Mouse (Mus musculus): Measurements from ENCODE around the gene Olfr875. TPM values are rescaled to one million over a fixed set of nuclear protein-coding genes. Genes with fewer than 3 reads are reported as not detected.

The Olfr875 gene
- polyA plus RNA-seq, 1 experiment = not detected

- DNase-seq (ENCODE audit: low read depth) = no peak
- no peak for TF ChIP-seq POLR2A (IDR thresholded peaks at IDR 0.05; ENCODE audit: borderline replicate concordance, extremely low read depth, insufficient read depth, insufficient read length, poor library complexity, severe bottlenecking)
- no peak for TF ChIP-seq CTCF (IDR thresholded peaks at IDR 0.05; ENCODE audit: borderline replicate concordance, extremely low read depth, insufficient read depth, insufficient read length)
These were observed 14.8 kb downstream of the Olfr875 start for GRCm38 (mm10) chr9:37786411-37786810.

DNA sequence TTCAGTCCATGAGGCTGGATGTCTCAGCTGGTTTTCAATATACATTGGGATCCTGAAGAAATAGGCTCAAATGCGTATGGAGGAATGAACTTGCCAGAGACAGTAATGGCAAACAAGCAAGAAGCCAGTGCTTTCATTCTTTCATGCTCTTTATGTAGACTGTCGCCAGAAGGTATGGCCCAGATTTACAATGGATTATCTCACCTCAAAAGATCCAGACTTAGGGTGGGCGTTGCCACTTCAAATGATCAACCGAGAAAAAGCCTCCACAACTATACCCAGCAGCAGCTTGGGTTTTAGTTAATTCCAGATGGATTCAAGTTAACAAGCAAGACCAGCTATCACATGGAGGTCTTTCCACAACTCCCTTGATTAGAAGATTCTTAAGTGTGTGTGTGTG, 30.4 kb downstream of the Olfr875 start:
- DNase-seq (ENCODE audit: low read depth) = no peak
- TF ChIP-seq CTCF (IDR thresholded peaks at IDR 0.05; ENCODE audit: borderline replicate concordance, extremely low read depth, insufficient read depth, insufficient read length) = no peak
- TF ChIP-seq POLR2A (IDR thresholded peaks at IDR 0.05; ENCODE audit: borderline replicate concordance, extremely low read depth, insufficient read depth, insufficient read length, poor library complexity, severe bottlenecking) = no peak

- TF ChIP-seq POLR2A (IDR thresholded peaks at IDR 0.05; ENCODE audit: borderline replicate concordance, extremely low read depth, insufficient read depth, insufficient read length, poor library complexity, severe bottlenecking) = no peak
- no peak for TF ChIP-seq CTCF (IDR thresholded peaks at IDR 0.05; ENCODE audit: borderline replicate concordance, extremely low read depth, insufficient read depth, insufficient read length)
- DNase-seq (ENCODE audit: low read depth) = no peak
These were observed 31.1 kb downstream of the Olfr875 start, which contains the start of gene Olfr876 for GRCm38 (mm10) chr9:37802731-37803130. TSS of gene Olfr876 (plus strand) at chr9:37803031.

GRCm38 (mm10) chr9:37807235-37807634, 35.6 kb downstream of the Olfr875 start:
- DNase-seq (ENCODE audit: low read depth) = no peak
- TF ChIP-seq POLR2A (IDR thresholded peaks at IDR 0.05; ENCODE audit: borderline replicate concordance, extremely low read depth, insufficient read depth, insufficient read length, poor library complexity, severe bottlenecking) (no peak), CTCF (IDR thresholded peaks at IDR 0.05; ENCODE audit: borderline replicate concordance, extremely low read depth, insufficient read depth, insufficient read length) (no peak)

GRCm38 (mm10) chr9:37808456-37808855, 36.8 kb downstream of the Olfr875 start:
- TF ChIP-seq POLR2A (IDR thresholded peaks at IDR 0.05; ENCODE audit: borderline replicate concordance, extremely low read depth, insufficient read depth, insufficient read length, poor library complexity, severe bottlenecking) (no peak), CTCF (IDR thresholded peaks at IDR 0.05; ENCODE audit: borderline replicate concordance, extremely low read depth, insufficient read depth, insufficient read length) (no peak)
- DNase-seq (ENCODE audit: low read depth) = no peak

DNA sequence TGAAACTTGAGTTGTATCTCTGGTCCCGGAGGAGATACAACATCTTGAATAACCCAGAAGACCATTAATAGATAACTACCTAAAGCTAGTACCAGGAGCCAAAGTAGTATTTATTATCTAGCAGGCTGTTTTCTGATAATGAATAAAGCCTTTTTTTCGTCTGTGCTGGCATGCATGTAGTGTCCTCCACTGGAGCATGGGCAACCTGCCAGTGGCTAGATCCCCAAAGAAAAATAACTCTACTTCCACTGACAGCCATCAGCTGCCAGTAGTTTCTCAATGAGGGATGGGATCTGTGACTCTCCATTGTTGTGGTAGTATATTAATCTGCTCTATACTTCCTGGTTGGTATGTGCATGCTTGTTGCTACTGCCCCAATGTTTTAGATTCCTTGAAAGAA, 37.3 kb downstream of the Olfr875 start:
- TF ChIP-seq POLR2A (IDR thresholded peaks at IDR 0.05; ENCODE audit: borderline replicate concordance, extremely low read depth, insufficient read depth, insufficient read length, poor library complexity, severe bottlenecking) = no peak
- no peak for TF ChIP-seq CTCF (IDR thresholded peaks at IDR 0.05; ENCODE audit: borderline replicate concordance, extremely low read depth, insufficient read depth, insufficient read length)
- DNase-seq (ENCODE audit: low read depth) = peak; percentile 14

- peak; percentile 60 for DNase-seq (ENCODE audit: low read depth)
- TF ChIP-seq CTCF (IDR thresholded peaks at IDR 0.05; ENCODE audit: borderline replicate concordance, extremely low read depth, insufficient read depth, insufficient read length) (no peak), POLR2A (IDR thresholded peaks at IDR 0.05; ENCODE audit: borderline replicate concordance, extremely low read depth, insufficient read depth, insufficient read length, poor library complexity, severe bottlenecking) (no peak)
These were observed 43.0 kb downstream of the Olfr875 start for GRCm38 (mm10) chr9:37814696-37815095.

Other genes starting within 250 kb of the Olfr875 start
- gene Esam, start 243.8 kb upstream of the Olfr875 start, polyA plus RNA-seq (2012; rRNA removed) = 32.6 and 34.7 TPM in 2 replicates
- gene Vsig2, start 232.6 kb upstream of the Olfr875 start, polyA plus RNA-seq (2012; rRNA removed) = 2.9 and 4.3 TPM in 2 replicates
- 9.2 and 12.3 TPM in 2 replicates for gene Nrgn, start 219.0 kb upstream of the Olfr875 start, polyA plus RNA-seq (2012; rRNA removed)
- gene Siae, start 216.2 kb upstream of the Olfr875 start, polyA plus RNA-seq (2012; rRNA removed) = 5.7 and 7.8 TPM in 2 replicates
- gene Spa17, start 158.1 kb upstream of the Olfr875 start, polyA plus RNA-seq (2012; rRNA removed) = 4.4 and 4.8 TPM in 2 replicates
- gene Tbrg1, start 114.5 kb upstream of the Olfr875 start, polyA plus RNA-seq (2012; rRNA removed) = 49.7 and 52.0 TPM in 2 replicates
- gene Panx3, start 102.6 kb upstream of the Olfr875 start, polyA plus RNA-seq (2012; rRNA removed) = 0.13 and 3.2 TPM in 2 replicates
- gene Olfr160, start 55.6 kb upstream of the Olfr875 start, polyA plus RNA-seq (2012; rRNA removed) = not detected in 2 replicates
- 0.10 TPM in 1 of 2 replicates, not detected in the other for gene Olfr874, start 26.8 kb upstream of the Olfr875 start, polyA plus RNA-seq (2012; rRNA removed)
- gene Olfr876, start 31.2 kb downstream of the Olfr875 start, polyA plus RNA-seq (2012; rRNA removed) = not detected in 2 replicates
- not detected in 2 replicates for gene Olfr877, start 82.4 kb downstream of the Olfr875 start, polyA plus RNA-seq (2012; rRNA removed)
- gene Olfr145, start 124.9 kb downstream of the Olfr875 start, polyA plus RNA-seq (2012; rRNA removed) = not detected in 2 replicates
- not detected in 2 replicates for gene Olfr878, start 146.0 kb downstream of the Olfr875 start, polyA plus RNA-seq (2012; rRNA removed)
- gene Olfr881, start 220.0 kb downstream of the Olfr875 start, polyA plus RNA-seq (2012; rRNA removed) = not detected in 2 replicates